Mouse (Mus musculus) embryonic facial prominence, embryonic 10.5 days (tissue): ENCODE data around the gene Clstn2. TPM values are rescaled to one million over a fixed set of nuclear protein-coding genes. Genes with fewer than 3 reads are reported as not detected.

ENCODE experiments used
- DNase-seq: peaks from one replicate; pipeline ENCODE4 v3.0.0-alpha.2; 2017; ENCODE audit warnings: low spot score
- H3K27ac ChIP-seq: fragments of 300-500 bp; sonication (generic); replicated peaks from 2 replicates; pipeline ENCODE4 v1.5.1; 2016; ENCODE audit warnings: mild to moderate bottlenecking
- H3K27me3 ChIP-seq: fragments of 300-500 bp; sonication (generic); replicated peaks from 2 replicates; pipeline ENCODE4 v1.6.1; 2016; ENCODE audit warnings: low read depth, mild to moderate bottlenecking; ENCODE audit not compliant: poor library complexity, severe bottlenecking
- H3K36me3 ChIP-seq: fragments of 300-500 bp; sonication (generic); replicated peaks from 2 replicates; pipeline ENCODE4 v1.6.1; 2016; ENCODE audit warnings: mild to moderate bottlenecking, moderate library complexity
- H3K4me1 ChIP-seq: fragments of 300-500 bp; sonication (generic); 2 replicates; pipeline ENCODE4 v1.6.1; 2016
- H3K4me3 ChIP-seq: fragments of 300-500 bp; sonication (generic); 2 replicates; pipeline ENCODE4 v1.5.1; 2016; ENCODE audit warnings: mild to moderate bottlenecking, moderate library complexity
- H3K9me3 ChIP-seq: fragments of 300-500 bp; sonication (generic); 2 replicates; pipeline ENCODE4 v1.6.1; 2016; ENCODE audit warnings: mild to moderate bottlenecking
- WGBS: fragments of 180-500 bp; shearing (Covaris S2); methylation state at CpG from one replicate; pipeline ENCODE4 v1.1.7; 2016; 5-methylcytosine and 5-hydroxymethylcytosine counted together
- polyA plus RNA-seq: library from polyadenylated mRNA; unstranded; fragments of >200 nt; fragmentation: Nextera tagmentation; extraction: Ambion mirVana; gene quantifications from 2 replicates; pipeline ENCODE4 v1.2.1, GENCODE M21; 2016

Clstn2 gene
- polyA plus RNA-seq, 1 experiment from 2014 or later: 0.76 TPM

GRCm38 (mm10) chr9:97514639-97515038, 518.3 kb downstream of the Clstn2 start:
- H3K4me3 ChIP-seq: no peak overlapping the region
- WGBS: 93% methylated on average over 2 of the region's 2 CpGs
- no peak overlapping the region for H3K27ac ChIP-seq
- H3K9me3 ChIP-seq: no peaks in the 10 kb centered on the region
- no peaks in the 10 kb centered on the region for H3K4me1 ChIP-seq
- no peaks in the 10 kb centered on the region for H3K27me3 ChIP-seq
- no peaks in the 10 kb centered on the region for H3K36me3 ChIP-seq
- DNase-seq: no peak

DNA sequence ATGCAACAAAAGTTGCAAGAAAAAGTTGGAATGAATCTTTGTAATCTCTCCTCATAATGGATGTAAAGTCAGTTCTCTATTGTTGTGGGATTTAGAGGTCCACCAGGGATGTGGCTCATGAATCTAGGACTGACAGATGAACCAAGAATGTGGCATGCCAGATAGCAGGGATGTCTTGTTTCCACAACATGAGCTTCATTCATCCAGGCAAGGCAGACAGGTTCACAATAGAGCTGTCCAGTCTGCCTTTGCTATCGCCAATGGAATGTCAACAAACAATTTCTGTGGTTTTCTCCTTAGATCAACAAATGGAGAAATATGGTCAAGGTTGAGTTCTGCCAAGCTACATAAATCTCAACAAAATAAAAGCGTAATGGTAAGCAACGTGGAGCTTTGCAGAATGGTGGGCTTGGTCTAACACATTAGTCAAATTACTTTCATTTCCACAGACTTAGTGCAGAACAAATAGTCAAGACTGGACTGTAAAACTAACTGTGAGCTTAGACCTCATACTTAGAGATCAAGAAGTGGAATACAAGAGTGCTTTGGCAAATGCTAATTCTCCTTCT, 520.6 kb downstream of the Clstn2 start:
- H3K9me3 ChIP-seq: no peaks in the 10 kb centered on the region
- no peak overlapping the region for H3K4me3 ChIP-seq
- no peaks in the 10 kb centered on the region for H3K36me3 ChIP-seq
- DNase-seq: no peak
- WGBS: 85% methylated on average over 3 of the region's 3 CpGs
- no peak overlapping the region for H3K27ac ChIP-seq
- no peaks in the 10 kb centered on the region for H3K4me1 ChIP-seq
- no peaks in the 10 kb centered on the region for H3K27me3 ChIP-seq

DNA sequence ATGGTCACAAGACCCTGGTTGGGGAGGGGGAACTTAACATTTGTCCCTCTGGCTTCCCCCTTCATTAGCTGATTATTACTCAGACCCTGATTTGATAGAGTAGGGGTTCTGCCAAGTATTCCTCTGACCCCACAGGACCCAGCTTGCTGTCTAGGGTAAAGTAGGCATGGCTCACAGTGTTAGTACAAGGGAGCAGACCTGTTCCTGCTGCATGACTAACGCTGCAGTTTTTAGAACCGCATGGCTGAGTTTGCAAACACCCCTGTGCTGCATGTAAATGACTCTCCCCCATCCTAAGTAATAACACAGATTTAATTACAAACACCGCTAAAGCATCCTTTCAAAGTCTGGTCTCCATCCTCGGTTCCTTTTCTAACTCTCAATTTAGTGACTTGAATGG, 531.6 kb downstream of the Clstn2 start:
- DNase-seq: no peak
- H3K4me1 ChIP-seq: no peaks in the 10 kb centered on the region
- WGBS: 76% methylated on average over 4 of the region's 4 CpGs
- H3K4me3 ChIP-seq: no peak overlapping the region
- H3K27me3 ChIP-seq: no peaks in the 10 kb centered on the region
- H3K9me3 ChIP-seq: no peaks in the 10 kb centered on the region
- H3K36me3 ChIP-seq: no peaks in the 10 kb centered on the region
- H3K27ac ChIP-seq: no peak overlapping the region

- Histone ChIP-seq H3K4me1 (no peaks in the 10 kb centered on the region), H3K9me3 (no peaks in the 10 kb centered on the region), H3K4me3 (no peak overlapping the region), H3K27ac (no peak overlapping the region), H3K36me3 (no peaks in the 10 kb centered on the region), H3K27me3 (no peaks in the 10 kb centered on the region)
- DNase-seq: no peak
- WGBS: 95% methylated on average over 6 of the region's 6 CpGs
These were observed 537.9 kb downstream of the Clstn2 start for GRCm38 (mm10) chr9:97495056-97495455.

DNA sequence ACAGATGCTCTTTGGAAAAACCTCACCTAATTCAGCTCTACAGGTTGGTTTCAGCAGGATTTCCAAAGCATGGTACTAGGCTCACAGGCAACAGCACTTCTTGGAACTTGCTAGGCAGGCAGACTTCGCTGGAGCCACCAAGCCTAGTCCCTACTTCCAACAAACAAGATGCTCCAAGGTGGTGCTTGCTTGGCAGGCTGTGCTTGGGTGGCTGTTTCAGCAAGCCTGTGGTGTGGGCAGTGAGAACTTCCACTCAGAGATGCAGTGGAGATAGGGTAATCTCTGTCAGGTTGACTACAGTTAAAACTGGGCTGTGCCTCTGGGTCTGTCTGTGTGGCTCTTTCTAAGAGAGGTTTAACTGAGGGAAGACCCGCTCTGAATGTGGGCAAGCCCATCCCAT, 541.4 kb downstream of the Clstn2 start:
- H3K27ac ChIP-seq: no peak overlapping the region
- no peaks in the 10 kb centered on the region for H3K9me3 ChIP-seq
- no peaks in the 10 kb centered on the region for H3K36me3 ChIP-seq
- no peak overlapping the region for H3K4me3 ChIP-seq
- H3K4me1 ChIP-seq: no peaks in the 10 kb centered on the region
- WGBS: 86% methylated on average over 2 of the region's 2 CpGs
- H3K27me3 ChIP-seq: no peaks in the 10 kb centered on the region
- DNase-seq: no peak

- Histone ChIP-seq H3K4me1 (no peaks in the 10 kb centered on the region), H3K36me3 (no peaks in the 10 kb centered on the region), H3K4me3 (no peak overlapping the region), H3K27ac (no peak overlapping the region), H3K27me3 (no peaks in the 10 kb centered on the region), H3K9me3 (no peaks in the 10 kb centered on the region)
- 82% methylated on average over 2 of the region's 2 CpGs for WGBS
- DNase-seq: no peak
These were observed 542.3 kb downstream of the Clstn2 start for GRCm38 (mm10) chr9:97490591-97491176.

GRCm38 (mm10) chr9:97486826-97487225, 546.2 kb downstream of the Clstn2 start:
- Histone ChIP-seq H3K9me3 (no peaks in the 10 kb centered on the region), H3K27ac (no peak overlapping the region), H3K4me3 (no peak overlapping the region), H3K4me1 (no peaks in the 10 kb centered on the region), H3K36me3 (no peaks in the 10 kb centered on the region), H3K27me3 (no peaks in the 10 kb centered on the region)
- no peak for DNase-seq
- WGBS: 82% methylated on average over 7 of the region's 7 CpGs

DNA sequence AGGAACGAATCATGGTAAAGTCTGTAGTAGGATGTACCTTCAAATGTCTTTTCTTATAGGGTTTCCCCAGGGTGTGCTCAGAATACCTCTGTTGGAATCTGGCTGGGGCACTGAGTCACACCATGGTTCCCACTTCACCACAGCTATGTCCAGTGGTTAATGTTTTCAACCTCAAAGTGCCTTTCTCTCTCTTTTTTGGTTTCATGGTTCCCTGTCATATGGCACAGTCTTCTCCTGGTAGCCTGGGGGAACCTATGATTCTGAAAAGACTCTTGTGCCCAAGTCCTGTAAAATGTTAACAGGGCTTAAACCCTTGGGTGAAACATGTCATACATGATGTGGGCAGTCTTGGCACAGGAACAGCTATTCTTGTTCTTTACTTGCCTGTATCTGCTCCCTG, 551.8 kb downstream of the Clstn2 start:
- Histone ChIP-seq H3K9me3 (no peaks in the 10 kb centered on the region), H3K36me3 (no peaks in the 10 kb centered on the region), H3K27ac (no peak overlapping the region), H3K27me3 (no peaks in the 10 kb centered on the region), H3K4me1 (0 out of 2 replicates have a peak, but pooled peaks cover 7% of the 10 kb centered on the region), H3K4me3 (no peak overlapping the region)
- DNase-seq: no peak
- WGBS: 77% methylated on average over 1 of the region's 1 CpGs

- 28% methylated on average over 2 of the region's 2 CpGs for WGBS
- DNase-seq: no peak
These were observed 556.0 kb downstream of the Clstn2 start for GRCm38 (mm10) chr9:97476961-97477360.

DNA sequence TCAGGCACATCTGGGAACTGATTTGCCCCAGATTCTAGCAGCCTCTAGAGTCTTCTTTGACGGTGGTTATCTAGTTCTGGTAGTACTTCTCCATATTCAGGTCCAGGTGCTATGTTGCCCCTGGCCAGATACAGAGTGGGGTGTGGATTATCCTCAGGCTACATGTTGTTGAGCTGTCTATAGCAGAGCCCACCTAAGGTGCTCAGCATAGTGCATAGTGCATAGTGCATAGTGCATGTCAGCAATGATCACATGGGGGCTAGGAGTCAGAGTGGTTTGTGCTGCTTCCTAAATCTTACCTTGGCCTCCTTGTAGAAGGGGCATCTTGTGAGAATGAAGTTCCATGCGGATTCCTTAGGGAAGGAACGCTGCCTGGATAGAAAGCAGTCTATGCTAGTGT, 556.5 kb downstream of the Clstn2 start:
- no peaks in the 10 kb centered on the region for H3K27me3 ChIP-seq
- no peak for DNase-seq
- no peaks in the 10 kb centered on the region for H3K9me3 ChIP-seq
- H3K27ac ChIP-seq: no peak overlapping the region
- no peaks in the 10 kb centered on the region for H3K36me3 ChIP-seq
- no peak overlapping the region for H3K4me3 ChIP-seq
- H3K4me1 ChIP-seq: 0 out of 2 replicates have a peak, but pooled peaks cover 7% of the 10 kb centered on the region
- WGBS: 82% methylated on average over 3 of the region's 3 CpGs

More at GRCm38 (mm10) chr9:97476961-97477360, 556.0 kb downstream of the Clstn2 start:
- no peaks in the 10 kb centered on the region for H3K27me3 ChIP-seq
- H3K4me1 ChIP-seq: 0 out of 2 replicates have a peak, but pooled peaks cover 7% of the 10 kb centered on the region
- no peaks in the 10 kb centered on the region for H3K9me3 ChIP-seq
- no peak overlapping the region for H3K4me3 ChIP-seq
- no peaks in the 10 kb centered on the region for H3K36me3 ChIP-seq
- H3K27ac ChIP-seq: no peak overlapping the region

- WGBS: 94% methylated on average over 6 of the region's 6 CpGs
- DNase-seq: no peak
- no peak overlapping the region for H3K27ac ChIP-seq
These were observed 558.1 kb downstream of the Clstn2 start for GRCm38 (mm10) chr9:97474896-97475295.

DNA sequence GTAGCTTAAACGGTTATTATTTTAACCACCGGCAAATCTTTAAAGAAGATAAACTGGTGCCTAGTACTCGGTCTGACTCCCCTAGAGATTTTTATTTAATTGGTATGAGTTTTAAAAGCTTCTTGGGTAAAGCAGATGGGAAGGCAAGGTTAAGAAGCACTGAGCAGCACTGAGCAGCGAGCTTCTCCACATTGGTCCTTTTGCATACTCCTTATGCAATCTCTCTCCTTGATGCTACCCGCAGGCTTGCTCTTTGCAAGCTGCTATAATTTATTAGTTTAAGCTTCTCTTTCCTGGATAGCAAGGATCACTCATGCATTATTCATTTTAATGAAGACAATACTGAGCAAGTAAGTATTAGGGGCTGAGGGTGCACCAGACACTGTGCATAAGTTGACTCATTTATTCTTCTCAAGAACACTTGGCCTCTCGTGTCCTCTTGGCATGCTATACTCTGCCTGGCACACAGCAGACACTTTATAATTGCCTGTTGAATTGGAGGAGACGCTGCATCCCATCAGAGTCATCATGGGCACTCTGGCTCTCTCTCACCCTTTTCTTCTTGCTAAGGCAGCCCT, 561.9 kb downstream of the Clstn2 start:
- Histone ChIP-seq H3K27me3 (no peaks in the 10 kb centered on the region), H3K36me3 (no peaks in the 10 kb centered on the region), H3K4me3 (no peak overlapping the region), H3K9me3 (no peaks in the 10 kb centered on the region), H3K27ac (no peak overlapping the region), H3K4me1 (no peaks in the 10 kb centered on the region)
- WGBS: 85% methylated on average over 7 of the region's 7 CpGs
- no peak for DNase-seq

More at GRCm38 (mm10) chr9:97474896-97475295, 558.1 kb downstream of the Clstn2 start:
- no peaks in the 10 kb centered on the region for H3K27me3 ChIP-seq
- 0 out of 2 replicates have a peak, but pooled peaks cover 7% of the 10 kb centered on the region for H3K4me1 ChIP-seq
- H3K36me3 ChIP-seq: no peaks in the 10 kb centered on the region
- H3K4me3 ChIP-seq: no peak overlapping the region
- H3K9me3 ChIP-seq: no peaks in the 10 kb centered on the region

DNA sequence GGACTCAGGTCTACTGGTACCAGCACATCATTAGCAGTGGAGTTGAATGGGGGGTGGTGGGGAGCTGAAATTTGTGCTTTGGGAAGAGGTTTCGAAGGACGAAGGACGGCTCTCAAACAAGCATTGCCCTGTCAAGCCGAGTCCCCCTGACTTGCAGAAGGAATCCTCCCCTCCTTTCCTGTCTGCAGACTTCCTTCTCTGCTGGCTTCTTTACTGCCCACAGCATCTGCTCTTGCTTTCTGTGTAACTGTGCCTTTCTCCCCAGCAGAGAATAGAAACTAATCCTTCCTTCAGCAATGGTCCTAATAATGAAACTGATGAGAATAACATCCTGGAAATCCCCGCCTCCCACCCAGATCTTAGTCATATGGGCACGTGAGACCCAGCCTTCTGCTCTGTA, 572.5 kb downstream of the Clstn2 start:
- no peak overlapping the region for H3K27ac ChIP-seq
- H3K27me3 ChIP-seq: no peaks in the 10 kb centered on the region
- WGBS: 76% methylated on average over 6 of the region's 6 CpGs
- DNase-seq: no peak
- H3K36me3 ChIP-seq: no peaks in the 10 kb centered on the region
- no peaks in the 10 kb centered on the region for H3K9me3 ChIP-seq
- no peaks in the 10 kb centered on the region for H3K4me1 ChIP-seq
- H3K4me3 ChIP-seq: no peak overlapping the region
